Mouse (Mus musculus): ENCODE results near the gene Hesx1.

GRCm38 (mm10) chr14:26969164-26969563 lies 25.1 kb upstream of the Hesx1 start:
- no peak for TF ChIP-seq GATA1 (IDR thresholded peaks at IDR 0.05; ENCODE audit: borderline replicate concordance, low read length)
- no peak for TF ChIP-seq FLI1 (IDR thresholded peaks at IDR 0.05; ENCODE audit: low read length)

Measured in megakaryocyte, embryonic 14.5 days (primary cell).